Comparison of ENCODE assay signal across 34 mouse cellular contexts in the genomic region with DNA sequence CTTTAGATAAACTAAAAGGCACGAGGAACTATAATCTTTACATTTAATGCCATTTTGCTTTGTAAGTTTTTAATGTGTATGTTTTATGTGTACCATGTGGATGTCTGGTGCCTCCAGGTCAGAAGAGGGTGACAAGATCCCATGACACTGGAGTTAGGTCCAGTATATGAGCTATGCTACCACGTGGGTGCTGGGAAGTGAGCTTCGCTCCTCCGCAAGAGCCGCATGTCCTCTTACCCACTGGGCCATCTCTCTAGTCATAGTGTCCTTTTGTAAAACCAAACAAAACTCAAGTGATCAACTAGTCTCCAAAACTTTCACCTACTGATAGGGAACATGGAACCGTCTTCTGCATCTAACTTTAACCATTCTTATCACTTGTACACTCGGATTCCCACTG.
"Had no signal": no experiment of that assay in that cellular context is flagged by ENCODE, and none has a peak within 500 bp of the region (broad histone marks: within the 10 kb centered on the region; RNA-seq: fewer than 3 reads in every experiment).

No protein-coding gene starts in this region.

- H3K27me3 ChIP-seq: heart, embryonic 13.5 days; heart, embryonic 15.5 days; hindbrain, embryonic 12.5 days; hindbrain, embryonic 13.5 days; hindbrain, embryonic 15.5 days; intestine, embryonic 15.5 days; kidney, embryonic 15.5 days had no signal

- DNase-seq: heart, postnatal 10 days; heart, postnatal 14 days; heart, postnatal 36 days; heart, postnatal 4 days; kidney, adult 11 months; kidney, adult 18-20 months; kidney, adult 2 months; kidney, adult 8-10 months; kidney, adult 9 months; kidney, postnatal 10 days; kidney, postnatal 14 days; kidney, postnatal 25 days; kidney, postnatal 36 days; kidney, postnatal 4 days; layer of hippocampus, adult 9-11 months; layer of hippocampus, postnatal 36 days had no signal

- H3K4me3 ChIP-seq: heart, embryonic 10.5 days; heart, embryonic 13.5 days; heart, embryonic 15.5 days; hindbrain, embryonic 10.5 days; hindbrain, embryonic 12.5 days; hindbrain, embryonic 13.5 days; hindbrain, embryonic 15.5 days; intestine, embryonic 15.5 days; kidney, embryonic 15.5 days; layer of hippocampus, adult 2 months had no signal

- H3K4me2 ChIP-seq: heart, embryonic 11.5 days; heart, embryonic 13.5 days; heart, embryonic 15.5 days; hindbrain, embryonic 12.5 days; hindbrain, embryonic 13.5 days; hindbrain, embryonic 14.5 days; hindbrain, embryonic 15.5 days; intestine, embryonic 15.5 days; kidney, embryonic 15.5 days had no signal

- ATAC-seq: hindbrain, embryonic 16.5 days; hindbrain, postnatal 0 days; inflammation-experienced regulatory T-cells, adult 6 months; intestine, embryonic 15.5 days; intestine, embryonic 16.5 days; intestine, postnatal 0 days had no signal

- H3K9me3 ChIP-seq: heart, embryonic 10.5 days; heart, embryonic 13.5 days; heart, embryonic 15.5 days; hindbrain, embryonic 10.5 days; hindbrain, embryonic 12.5 days; hindbrain, embryonic 13.5 days; hindbrain, embryonic 15.5 days; intestine, embryonic 15.5 days; kidney, embryonic 15.5 days had no signal

- H3K9ac ChIP-seq: heart, embryonic 13.5 days; heart, embryonic 15.5 days; hindbrain, embryonic 12.5 days; hindbrain, embryonic 13.5 days; hindbrain, embryonic 14.5 days; hindbrain, embryonic 15.5 days; intestine, embryonic 15.5 days; kidney, embryonic 15.5 days had no signal

- H3K4me1 ChIP-seq: hindbrain, embryonic 13.5 days; hindbrain, embryonic 15.5 days; intestine, embryonic 15.5 days had no signal

- H3K27ac ChIP-seq: heart, embryonic 10.5 days; heart, embryonic 13.5 days; heart, embryonic 15.5 days; hindbrain, embryonic 10.5 days; hindbrain, embryonic 12.5 days; hindbrain, embryonic 13.5 days; hindbrain, embryonic 14.5 days; hindbrain, embryonic 15.5 days; hindbrain, postnatal 0 days; intestine, embryonic 15.5 days; kidney, embryonic 15.5 days; kidney, postnatal 0 days; layer of hippocampus, adult 2 months had no signal

- H3K36me3 ChIP-seq: hindbrain, embryonic 13.5 days; hindbrain, embryonic 15.5 days had no signal
